Mouse (Mus musculus) embryonic facial prominence, embryonic 13.5 days (tissue): ENCODE data around the gene Hmcn2. TPM values are rescaled to one million over a fixed set of nuclear protein-coding genes. Genes with fewer than 3 reads are reported as not detected.

Experiments
- ATAC-seq: fragments of 200-750 bp; cut with Nextera tagmentation; 2 replicates; pipeline ENCODE4 v1.8.0; 2017; ENCODE audit warnings: low read depth; ENCODE audit not compliant: insufficient number of reproducible peaks, insufficient read depth, low FRiP score, low TSS enrichment
- H3K27ac ChIP-seq: fragments of 300-500 bp; sonication (generic); 2 replicates; pipeline ENCODE4 v1.5.1; 2015; ENCODE audit warnings: moderate library complexity, mild to moderate bottlenecking, inconsistent platforms
- H3K27me3 ChIP-seq: fragments of 300-500 bp; sonication (generic); 2 replicates; pipeline ENCODE4 v1.6.1; 2015; ENCODE audit warnings: mild to moderate bottlenecking, inconsistent platforms
- H3K36me3 ChIP-seq: fragments of 300-500 bp; sonication (generic); 2 replicates; pipeline ENCODE4 v1.6.1; 2015; ENCODE audit warnings: mild to moderate bottlenecking, inconsistent platforms
- H3K4me1 ChIP-seq: fragments of 300-500 bp; sonication (generic); 2 replicates; pipeline ENCODE4 v1.6.1; 2015; ENCODE audit warnings: inconsistent platforms
- H3K4me2 ChIP-seq: fragments of 300-500 bp; sonication (generic); 2 replicates; pipeline ENCODE4 v1.6.1; 2015; ENCODE audit warnings: moderate library complexity, mild to moderate bottlenecking, inconsistent platforms
- H3K4me3 ChIP-seq: fragments of 300-500 bp; sonication (generic); 2 replicates; pipeline ENCODE4 v1.5.1; 2015; ENCODE audit warnings: mild to moderate bottlenecking, inconsistent platforms
- H3K9ac ChIP-seq: fragments of 300-500 bp; sonication (generic); 2 replicates; pipeline ENCODE4 v1.6.1; 2015; ENCODE audit warnings: mild to moderate bottlenecking, inconsistent platforms
- H3K9me3 ChIP-seq: fragments of 300-500 bp; sonication (generic); 2 replicates; pipeline ENCODE4 v1.6.1; 2016; ENCODE audit warnings: inconsistent platforms
- WGBS: fragments of 180-500 bp; shearing (Covaris S2); methylation state at CpG from one replicate; pipeline ENCODE4 v1.1.7; 2015; ENCODE audit warnings: mixed read lengths; 5-methylcytosine and 5-hydroxymethylcytosine counted together
- polyA plus RNA-seq: library from polyadenylated mRNA; unstranded; fragments of >200 nt; fragmentation: Nextera tagmentation; extraction: Ambion mirVana; gene quantifications from 2 replicates; pipeline ENCODE4 v1.2.1, GENCODE M21; 2015

Gene Hmcn2
- 0.22 TPM in 1 of 2 replicates, not detected in the other for polyA plus RNA-seq

DNA sequence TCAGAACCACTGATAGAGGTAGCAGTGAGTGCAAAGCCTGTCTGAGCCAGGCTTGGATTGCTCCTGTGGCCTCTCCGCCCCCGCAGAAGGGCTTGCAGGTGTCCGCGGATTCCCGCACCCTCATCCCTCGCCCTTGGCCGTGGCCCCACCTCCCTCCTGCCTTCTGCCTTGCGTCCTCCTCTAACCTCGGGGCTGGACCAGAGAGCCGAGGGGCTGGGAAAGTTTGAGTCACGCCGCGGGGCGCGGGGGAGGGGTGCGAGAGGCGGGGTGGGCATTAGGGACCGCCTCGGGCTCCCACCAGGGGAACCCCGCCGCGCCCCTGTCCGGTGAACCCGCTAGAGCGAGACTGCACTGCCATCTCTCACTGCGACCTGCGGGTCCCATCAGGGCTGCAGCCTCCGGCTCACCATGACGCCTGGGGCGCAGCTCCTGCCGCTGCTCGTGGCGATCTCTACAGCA, at the start of gene Hmcn2:
Hmcn2 (plus strand) TSS at position 409 of the 459 bp plus-strand sequence.
- no peak for ATAC-seq
- 3% methylated on average over 29 of the region's 33 CpGs for WGBS
- Histone ChIP-seq H3K4me1 (peaks cover 9% of the 10 kb centered on the region), H3K27me3 (peaks cover 85% of the 10 kb centered on the region), H3K4me2 (peak within 1 kb of the TSS; percentile 47), H3K9me3 (no peaks in the 10 kb centered on the region), H3K36me3 (no peaks in the 10 kb centered on the region), H3K27ac (no peak within 1 kb of the TSS), H3K4me3 (peak within 1 kb of the TSS; percentile 23), H3K9ac (no peak within 1 kb of the TSS)

DNA sequence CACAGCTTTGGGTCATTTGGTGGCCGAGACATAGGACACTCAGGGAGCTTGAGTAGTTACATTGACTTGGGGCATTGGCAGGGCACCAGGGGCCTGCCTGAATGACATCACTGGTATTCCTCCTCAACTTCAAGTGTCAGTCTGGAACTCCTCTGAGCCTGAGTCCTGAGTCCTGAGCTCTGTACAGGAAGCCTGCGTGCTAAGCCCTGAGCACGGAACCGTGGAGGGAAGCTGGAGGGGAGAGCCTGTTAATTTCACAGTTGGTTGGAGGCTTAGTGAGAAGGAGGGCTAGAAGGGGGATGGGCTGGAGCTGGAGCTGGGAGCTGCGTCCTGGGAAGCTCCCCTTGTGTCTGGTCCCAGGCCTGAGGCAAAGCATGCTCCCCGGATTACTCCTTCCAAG, 46.8 kb upstream of the Hmcn2 start:
- peaks cover 17% of the 10 kb centered on the region; the same call in 1 of the 2 replicates for H3K36me3 ChIP-seq
- no peaks in the 10 kb centered on the region for H3K9me3 ChIP-seq
- H3K4me2 ChIP-seq, result no peak overlapping the region
- WGBS, result 24% methylated on average over 6 of the region's 6 CpGs
- no peak overlapping the region for H3K27ac ChIP-seq
- no peak overlapping the region for H3K4me3 ChIP-seq
- ATAC-seq, result no peak
- peaks cover 61% of the 10 kb centered on the region for H3K4me1 ChIP-seq
- H3K9ac ChIP-seq, result 0 out of 2 replicates have a peak overlapping the region, but pooled peaks have one; percentile 21
- no peaks in the 10 kb centered on the region for H3K27me3 ChIP-seq

DNA sequence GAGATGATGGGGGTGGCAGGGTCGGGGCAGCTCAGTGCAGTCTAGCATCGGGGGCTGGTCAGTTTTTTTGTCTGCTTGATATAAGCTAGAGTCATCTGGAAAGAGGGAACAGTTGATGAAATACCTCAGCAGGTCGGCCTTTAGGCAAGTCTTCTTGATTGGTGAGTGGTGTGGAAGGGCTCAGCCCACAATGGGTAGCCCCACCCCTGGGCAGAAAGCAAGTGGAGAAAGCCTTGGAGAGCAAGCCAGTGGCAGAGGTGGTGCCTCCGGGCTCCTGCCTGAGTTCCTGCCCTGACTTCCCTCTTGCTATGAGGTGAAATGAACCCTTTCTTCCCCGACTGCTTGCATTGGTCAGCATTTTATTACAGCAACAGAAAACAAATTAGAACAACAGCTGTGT, 45.6 kb upstream of the Hmcn2 start:
- H3K27ac ChIP-seq, result no peak overlapping the region
- no peak overlapping the region for H3K4me3 ChIP-seq
- no peak overlapping the region for H3K4me2 ChIP-seq
- whole genome bisulfite sequencing, result 37% methylated on average over 5 of the region's 5 CpGs
- no peak for ATAC-seq
- H3K9me3 ChIP-seq, result no peaks in the 10 kb centered on the region
- peaks cover 49% of the 10 kb centered on the region for H3K4me1 ChIP-seq
- no peak overlapping the region for H3K9ac ChIP-seq
- no peaks in the 10 kb centered on the region for H3K27me3 ChIP-seq
- H3K36me3 ChIP-seq, result peaks cover 17% of the 10 kb centered on the region; the same call in 1 of the 2 replicates

DNA sequence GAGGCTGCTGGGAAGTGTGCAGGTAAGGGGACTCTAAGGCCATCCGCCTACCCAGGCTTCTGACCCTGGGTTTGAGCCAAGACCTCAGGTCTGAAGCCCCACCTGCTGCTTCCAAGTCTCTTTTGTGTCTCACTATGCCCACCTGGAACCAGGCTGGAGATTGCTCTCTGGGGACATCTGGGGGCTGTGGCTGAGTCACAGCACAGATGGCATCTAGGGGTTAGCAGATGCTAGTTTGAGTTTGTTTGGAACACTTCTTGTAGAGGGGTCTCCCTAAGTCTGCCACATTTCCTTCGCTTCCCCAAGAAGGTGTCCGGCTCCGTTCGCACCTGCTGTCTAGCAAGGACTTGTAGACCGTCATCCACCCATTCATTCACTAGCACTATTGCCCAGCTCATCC, 45.0 kb upstream of the Hmcn2 start:
- Histone ChIP-seq H3K4me1 (peaks cover 44% of the 10 kb centered on the region), H3K9ac (no peak overlapping the region), H3K27me3 (no peaks in the 10 kb centered on the region), H3K4me2 (no peak overlapping the region), H3K9me3 (no peaks in the 10 kb centered on the region), H3K4me3 (no peak overlapping the region), H3K27ac (no peak overlapping the region), H3K36me3 (peaks cover 17% of the 10 kb centered on the region; the same call in 1 of the 2 replicates)
- 91% methylated on average over 6 of the region's 6 CpGs for WGBS
- ATAC-seq, result no peak

DNA sequence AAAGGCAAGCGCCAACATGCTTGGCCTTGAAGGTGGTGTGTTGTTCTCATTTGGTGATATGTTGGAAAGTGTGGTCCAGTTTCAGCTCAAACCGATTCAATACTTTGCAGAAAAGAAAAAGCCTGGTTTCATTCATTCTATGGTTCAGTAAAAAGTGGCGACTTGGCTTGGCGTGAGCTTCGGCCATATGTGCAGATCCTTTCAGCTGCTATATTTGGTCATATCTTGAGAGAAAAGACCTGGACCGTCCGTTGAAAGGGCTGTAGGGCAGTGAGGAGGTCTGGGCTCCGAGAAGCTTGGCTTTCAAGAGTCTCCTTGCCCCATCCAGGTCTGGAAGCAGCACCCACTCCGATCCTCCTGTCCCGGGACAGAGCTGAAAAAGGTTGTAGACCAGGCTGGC, 44.4 kb upstream of the Hmcn2 start:
- Histone ChIP-seq H3K36me3 (peaks cover 17% of the 10 kb centered on the region; the same call in 1 of the 2 replicates), H3K27me3 (no peaks in the 10 kb centered on the region), H3K4me1 (peaks cover 37% of the 10 kb centered on the region), H3K9me3 (no peaks in the 10 kb centered on the region), H3K4me2 (no peak overlapping the region), H3K27ac (no peak overlapping the region), H3K9ac (no peak overlapping the region), H3K4me3 (no peak overlapping the region)
- no peak for ATAC-seq
- 93% methylated on average over 10 of the region's 10 CpGs for WGBS

DNA sequence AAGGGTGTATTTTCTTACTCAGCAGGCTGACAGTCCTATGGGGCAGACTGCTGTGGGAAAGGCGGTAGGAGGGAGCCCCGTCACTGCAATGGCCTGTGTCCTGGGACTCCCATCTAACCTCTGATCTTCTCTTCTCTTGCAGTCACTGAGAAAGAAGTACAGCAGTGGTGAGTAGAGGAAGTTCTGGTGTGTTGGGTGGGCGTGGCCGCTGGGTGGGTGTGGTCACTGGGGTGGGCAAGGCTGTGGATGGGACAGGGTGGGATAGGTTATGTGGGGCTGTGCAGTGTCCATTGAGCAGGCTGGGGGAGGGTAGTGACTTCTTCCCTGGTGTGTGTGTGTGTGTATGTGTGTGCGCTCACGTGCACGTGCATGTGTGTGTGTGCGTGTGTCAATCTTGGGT, 43.7 kb upstream of the Hmcn2 start:
- H3K27ac ChIP-seq, result no peak overlapping the region
- H3K27me3 ChIP-seq, result no peaks in the 10 kb centered on the region
- no peak overlapping the region for H3K4me3 ChIP-seq
- WGBS, result 92% methylated on average over 8 of the region's 8 CpGs
- H3K9me3 ChIP-seq, result no peaks in the 10 kb centered on the region
- peaks cover 31% of the 10 kb centered on the region for H3K4me1 ChIP-seq
- H3K36me3 ChIP-seq, result peaks cover 21% of the 10 kb centered on the region
- ATAC-seq, result no peak
- H3K4me2 ChIP-seq, result no peak overlapping the region
- H3K9ac ChIP-seq, result no peak overlapping the region

DNA sequence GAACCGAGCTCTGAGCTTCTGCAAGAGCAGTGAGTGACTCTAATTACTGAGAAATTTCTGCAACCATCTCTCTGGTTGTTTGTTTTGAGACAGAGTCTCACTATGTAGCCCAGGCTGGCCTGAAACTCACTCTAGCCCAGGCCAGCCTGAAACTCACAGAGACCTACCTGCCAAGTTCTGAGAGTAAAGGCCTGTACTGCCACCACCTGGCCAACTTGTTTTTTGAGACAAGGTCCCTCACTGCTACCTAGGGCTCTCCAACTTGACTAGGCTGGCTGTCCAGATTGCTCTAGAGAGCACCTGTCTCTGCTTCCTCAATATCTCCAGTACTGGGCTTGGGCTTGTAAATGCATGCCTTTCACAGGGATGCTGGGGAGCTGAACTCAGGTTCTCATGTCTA, 43.1 kb upstream of the Hmcn2 start:
- no peaks in the 10 kb centered on the region for H3K27me3 ChIP-seq
- H3K36me3 ChIP-seq, result peaks cover 27% of the 10 kb centered on the region
- ATAC-seq, result no peak
- no peaks in the 10 kb centered on the region for H3K9me3 ChIP-seq
- no peak overlapping the region for H3K4me2 ChIP-seq
- H3K27ac ChIP-seq, result no peak overlapping the region
- H3K4me3 ChIP-seq, result no peak overlapping the region
- H3K9ac ChIP-seq, result no peak overlapping the region
- H3K4me1 ChIP-seq, result peaks cover 25% of the 10 kb centered on the region
- 84% methylated on average over 1 of the region's 1 CpGs for WGBS

DNA sequence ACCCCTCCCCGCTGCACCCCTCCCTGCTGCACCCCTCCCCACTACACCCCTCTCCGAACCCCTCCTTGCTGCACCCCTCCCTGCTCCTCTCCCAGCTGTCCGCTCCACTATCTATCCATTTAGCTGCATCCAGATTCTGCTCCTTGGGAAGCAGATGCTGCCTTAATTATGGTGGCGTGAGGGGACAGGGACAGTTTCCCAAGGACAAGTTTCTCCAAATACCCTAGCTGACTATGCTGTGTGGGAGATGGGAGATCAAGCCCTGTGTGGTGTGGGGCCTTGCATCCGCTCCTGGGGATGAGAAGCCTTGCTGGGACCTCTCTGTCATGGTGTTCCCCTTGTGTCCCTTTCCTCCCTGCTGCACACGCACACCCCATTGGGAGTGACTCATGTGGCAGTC, 39.2 kb upstream of the Hmcn2 start:
- Histone ChIP-seq H3K4me1 (no peaks in the 10 kb centered on the region), H3K4me3 (no peak overlapping the region), H3K9ac (no peak overlapping the region), H3K27me3 (no peaks in the 10 kb centered on the region), H3K4me2 (no peak overlapping the region), H3K36me3 (peaks cover 42% of the 10 kb centered on the region), H3K27ac (no peak overlapping the region), H3K9me3 (no peaks in the 10 kb centered on the region)
- ATAC-seq, result no peak
- 96% methylated on average over 6 of the region's 6 CpGs for WGBS

DNA sequence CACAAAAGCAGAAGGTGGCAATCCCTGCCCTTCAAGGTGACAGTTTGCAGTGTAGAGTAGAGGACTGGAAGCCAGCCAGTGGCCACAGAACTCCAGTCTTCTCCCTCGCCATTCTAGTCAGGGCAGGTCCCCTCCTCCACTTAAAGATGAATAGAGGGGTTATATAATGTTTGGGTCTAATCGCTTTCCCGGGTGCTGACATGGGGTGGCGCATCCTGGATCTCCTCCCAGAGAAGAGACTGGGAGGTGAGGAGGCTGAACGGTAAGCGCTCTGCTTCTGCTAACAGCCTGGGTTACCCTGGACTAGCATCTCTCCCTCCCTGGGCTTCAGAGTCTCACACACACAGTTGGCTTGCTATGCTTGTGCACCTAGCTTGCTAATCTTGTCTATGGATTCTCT, 36.4 kb upstream of the Hmcn2 start:
- no peaks in the 10 kb centered on the region for H3K4me1 ChIP-seq
- peaks cover 55% of the 10 kb centered on the region for H3K36me3 ChIP-seq
- no peaks in the 10 kb centered on the region for H3K9me3 ChIP-seq
- 86% methylated on average over 6 of the region's 6 CpGs for WGBS
- no peak overlapping the region for H3K9ac ChIP-seq
- no peaks in the 10 kb centered on the region for H3K27me3 ChIP-seq
- no peak overlapping the region for H3K4me3 ChIP-seq
- no peak overlapping the region for H3K4me2 ChIP-seq
- no peak for ATAC-seq
- H3K27ac ChIP-seq, result no peak overlapping the region

DNA sequence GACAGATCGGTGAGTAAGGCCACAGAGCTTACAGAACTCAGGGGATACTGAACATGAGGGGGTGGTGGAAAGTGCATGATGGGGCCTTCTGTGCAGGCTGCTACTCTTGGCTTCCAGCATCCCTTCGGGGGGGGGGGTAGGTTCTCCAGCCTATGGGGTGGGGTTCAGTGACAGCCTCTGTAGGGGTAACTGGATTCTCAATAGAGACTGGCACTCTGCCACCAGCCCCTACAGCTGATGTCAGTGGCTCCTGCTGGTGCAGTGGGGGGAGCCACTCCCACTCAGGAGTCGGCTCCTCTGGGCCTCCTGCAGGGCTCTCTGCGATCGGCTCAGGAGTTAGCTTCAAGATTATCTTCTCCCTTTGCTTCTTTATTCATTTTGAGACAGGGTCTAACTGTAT, 35.7 kb upstream of the Hmcn2 start:
- Histone ChIP-seq H3K27me3 (no peaks in the 10 kb centered on the region), H3K27ac (no peak overlapping the region), H3K9ac (0 out of 2 replicates have a peak overlapping the region, but pooled peaks have one; percentile 28), H3K36me3 (peaks cover 60% of the 10 kb centered on the region), H3K4me1 (no peaks in the 10 kb centered on the region), H3K4me3 (no peak overlapping the region), H3K4me2 (no peak overlapping the region), H3K9me3 (no peaks in the 10 kb centered on the region)
- WGBS, result 81% methylated on average over 5 of the region's 5 CpGs
- no peak for ATAC-seq

DNA sequence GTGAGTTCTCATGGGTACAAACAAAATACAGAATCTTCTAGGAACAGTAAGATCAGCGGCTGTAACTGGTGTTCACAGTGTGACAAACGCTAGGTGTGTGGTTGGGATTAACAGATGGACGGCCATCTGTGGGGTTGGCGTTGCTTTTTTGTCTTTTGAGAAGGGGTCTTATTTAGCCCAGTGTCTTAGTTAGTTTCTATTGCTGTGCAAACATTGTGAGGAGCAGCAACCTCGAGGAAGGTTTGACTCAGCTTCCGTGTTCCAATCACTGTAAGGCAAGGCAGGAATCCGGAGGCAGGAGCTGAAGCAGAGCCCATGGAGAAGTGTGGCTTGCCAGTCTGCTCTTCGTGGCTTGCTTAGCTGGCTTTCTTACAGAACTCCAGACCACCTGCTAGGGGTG, 33.1 kb upstream of the Hmcn2 start:
- Histone ChIP-seq H3K4me1 (no peaks in the 10 kb centered on the region), H3K9me3 (no peaks in the 10 kb centered on the region), H3K4me3 (no peak overlapping the region), H3K9ac (no peak overlapping the region), H3K4me2 (no peak overlapping the region), H3K27ac (no peak overlapping the region), H3K27me3 (no peaks in the 10 kb centered on the region), H3K36me3 (peaks cover 78% of the 10 kb centered on the region)
- no peak for ATAC-seq
- WGBS, result 89% methylated on average over 8 of the region's 8 CpGs

DNA sequence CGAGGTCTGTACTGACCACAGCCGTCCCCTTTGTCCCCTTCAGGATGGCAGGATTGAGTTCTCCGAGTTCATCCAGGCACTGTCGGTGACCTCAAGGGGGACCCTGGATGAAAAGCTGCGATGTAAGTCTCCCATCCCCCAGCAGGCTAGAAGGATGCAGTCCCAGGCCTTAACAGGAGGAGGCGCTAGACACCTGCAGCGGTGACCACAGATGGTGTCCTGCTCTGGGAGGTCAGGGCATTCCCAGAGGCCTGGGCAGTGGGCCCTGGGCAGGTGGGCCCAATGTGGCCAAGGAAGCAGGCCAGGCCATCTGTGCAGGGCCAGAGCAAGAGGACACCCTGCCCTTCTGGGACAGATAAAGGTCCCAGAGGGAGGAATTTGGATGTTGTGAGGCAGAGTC, 31.9 kb upstream of the Hmcn2 start:
- Histone ChIP-seq H3K4me1 (no peaks in the 10 kb centered on the region), H3K4me2 (no peak overlapping the region), H3K4me3 (no peak overlapping the region), H3K9me3 (no peaks in the 10 kb centered on the region), H3K27me3 (no peaks in the 10 kb centered on the region), H3K27ac (no peak overlapping the region), H3K36me3 (peaks cover 79% of the 10 kb centered on the region), H3K9ac (no peak overlapping the region)
- WGBS, result 56% methylated on average over 7 of the region's 7 CpGs
- ATAC-seq, result no peak
